Mouse (Mus musculus): ENCODE data around the gene Olfr279.

Gene Olfr279

DNA sequence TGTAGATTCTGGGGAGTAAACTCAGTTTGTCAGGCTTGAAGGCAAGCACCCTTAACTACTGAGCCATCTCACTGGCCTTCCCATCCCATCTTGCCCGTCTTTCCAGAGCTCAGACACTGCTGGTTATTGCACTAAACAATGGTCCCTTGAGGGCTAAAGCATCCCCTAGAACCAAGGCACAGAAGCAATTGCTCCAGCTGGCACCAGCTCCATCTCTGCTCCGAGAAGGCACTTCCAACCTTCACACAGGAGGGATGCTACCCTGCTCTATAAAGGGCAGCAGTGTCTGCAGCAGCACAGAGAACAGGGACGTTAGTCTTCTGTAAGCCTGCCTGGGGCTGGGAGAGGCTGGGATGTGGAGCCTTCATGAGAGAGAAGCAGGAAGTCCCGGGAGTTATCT, at the start of gene Olfr279:
TSS of gene Olfr279 (plus strand) at position 301 of the 400 bp plus-strand sequence.
- no peak for DNase-seq

DNA sequence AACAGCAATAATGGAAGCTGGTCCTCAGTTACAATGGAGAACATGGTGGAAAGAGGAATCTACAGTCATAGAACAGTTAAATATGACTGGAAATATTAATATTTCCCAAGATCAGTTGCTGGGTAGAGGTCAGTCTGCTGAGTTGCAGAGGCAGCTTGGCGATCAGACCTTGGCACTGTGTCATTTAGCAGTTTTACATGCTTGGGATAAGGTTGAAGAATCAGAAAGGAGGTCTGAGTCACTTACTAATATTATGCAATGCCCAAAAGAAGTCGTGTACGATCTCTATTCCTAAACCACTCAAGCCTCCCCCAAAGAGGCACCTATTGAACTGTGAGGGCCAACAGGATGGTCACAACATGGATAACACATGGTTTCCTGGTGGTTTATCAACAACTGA, 47.6 kb upstream of the Olfr279 start:
- no peak for DNase-seq

DNA sequence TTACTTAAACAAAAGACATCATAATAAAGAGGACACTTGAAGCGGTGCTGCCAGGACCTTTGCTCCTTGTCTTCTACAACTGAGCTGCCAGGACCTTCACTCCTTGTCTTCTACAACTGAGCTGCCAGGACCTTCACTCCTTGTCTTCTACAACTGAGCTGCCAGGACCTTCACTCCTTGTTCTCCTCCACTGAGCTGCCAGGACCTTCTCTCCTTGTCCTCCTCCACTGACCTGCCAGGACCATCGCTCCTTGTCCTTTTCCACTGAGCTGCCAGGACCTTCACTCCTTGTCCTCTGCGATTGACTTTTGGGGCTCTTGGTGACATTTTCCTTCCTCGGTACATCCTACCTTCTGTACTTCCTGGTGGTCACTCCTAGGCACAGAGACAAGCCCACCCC, 43.7 kb upstream of the Olfr279 start:
- no peak for DNase-seq

DNA sequence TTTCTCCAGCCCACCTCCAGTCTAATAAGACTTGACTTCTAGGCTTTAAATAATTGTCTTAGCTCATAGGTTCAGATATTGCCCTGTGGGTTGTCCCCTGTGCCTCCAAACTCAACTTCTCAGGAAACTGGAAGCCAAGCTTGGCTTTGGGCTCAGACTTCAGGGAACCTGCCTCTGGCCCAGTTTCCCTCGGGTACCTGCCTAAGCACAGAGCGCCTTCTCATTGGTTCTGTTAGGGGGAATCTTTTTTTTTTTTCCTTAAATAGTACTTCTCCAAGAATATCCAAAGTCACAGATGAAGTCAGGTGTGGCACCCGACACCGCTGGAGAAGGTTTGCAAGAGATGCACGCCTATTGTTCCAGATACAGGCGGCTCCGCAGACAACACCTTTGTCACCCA, 39.9 kb upstream of the Olfr279 start, which contains the start of gene Olfr281:
TSS of gene Olfr281 (plus strand) at position 301 of the 400 bp plus-strand sequence.
- DNase-seq, result no peak

DNA sequence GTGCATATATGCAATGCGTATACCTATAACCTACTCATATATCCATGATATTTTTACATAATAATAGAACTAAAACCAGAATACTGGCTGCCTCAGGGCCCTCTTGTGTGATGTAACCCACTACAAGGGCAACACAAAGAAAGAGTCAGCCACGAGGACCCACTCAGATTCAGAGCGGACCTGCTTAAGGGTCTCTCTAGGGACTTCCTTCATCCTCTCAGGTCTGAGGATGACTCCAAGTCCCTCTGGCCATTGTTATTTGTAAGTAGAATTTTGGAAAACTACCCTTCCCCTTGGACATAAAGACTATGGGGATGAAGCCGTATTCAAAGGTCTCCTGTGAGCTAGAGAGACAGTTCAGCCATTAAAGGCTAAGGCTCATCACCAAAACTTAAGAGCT, 22.6 kb upstream of the Olfr279 start, which contains the start of gene OR5BS1P:
TSS of gene OR5BS1P (plus strand) at position 301 of the 400 bp plus-strand sequence.
- DNase-seq, result no peak

DNA sequence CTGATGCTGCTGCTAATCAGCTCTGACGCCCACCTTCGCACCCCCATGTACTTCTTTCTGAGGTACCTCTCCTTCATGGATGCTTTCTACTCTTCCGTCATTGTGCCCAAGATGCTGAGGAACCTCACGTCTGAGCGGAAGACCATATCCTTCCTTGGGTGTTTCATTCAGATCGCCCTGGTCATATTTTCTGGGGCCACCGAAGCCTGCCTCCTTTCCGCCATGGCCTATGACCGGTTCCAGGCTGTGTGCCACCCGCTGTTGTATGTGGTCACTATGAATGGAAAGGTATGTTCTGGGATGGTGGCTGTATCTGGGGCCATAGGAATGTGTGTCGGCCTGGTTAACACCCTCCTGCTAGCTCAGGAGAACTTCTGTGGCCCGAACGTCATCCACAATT, 20.7 kb upstream of the Olfr279 start:
- no peak for DNase-seq

DNA sequence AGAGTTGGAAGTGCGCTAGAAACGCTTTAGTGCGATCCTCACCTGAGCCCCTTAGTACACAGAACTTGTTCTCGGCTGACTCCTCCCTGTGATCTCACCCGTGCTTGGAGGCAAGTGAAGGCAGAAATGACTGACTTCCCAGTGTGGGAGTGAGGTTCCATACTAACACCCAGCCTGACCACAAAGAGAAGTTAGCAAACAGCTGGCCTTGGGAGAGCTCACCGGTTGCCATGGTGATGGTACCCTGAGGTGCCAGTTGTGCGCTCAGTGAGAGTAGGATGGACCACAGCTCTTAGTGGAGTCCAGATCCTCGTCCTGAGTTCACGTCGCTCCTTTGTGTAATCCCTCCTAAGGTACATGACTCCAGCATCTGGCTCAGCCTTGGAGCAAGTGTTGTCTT, 17.2 kb upstream of the Olfr279 start:
- DNase-seq, result no peak

DNA sequence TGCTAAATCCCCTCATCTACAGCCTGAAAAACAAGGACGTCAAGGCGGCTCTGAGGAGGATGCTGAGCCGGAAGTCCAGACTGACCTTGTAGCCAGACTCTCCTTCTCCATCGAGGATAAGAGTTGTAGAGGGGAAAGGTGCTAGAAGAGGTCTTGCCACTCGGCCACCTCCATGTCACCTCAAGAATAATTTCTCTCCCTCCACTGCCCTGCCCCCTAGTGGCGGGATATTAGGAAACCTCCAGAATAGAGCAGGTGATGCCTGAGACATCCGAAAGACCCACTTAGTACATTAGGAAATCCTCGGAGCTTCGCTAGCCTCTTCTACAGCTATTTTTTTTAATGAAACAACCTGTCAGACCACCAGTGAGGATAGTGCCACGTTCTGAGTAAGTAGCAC, 16.8 kb upstream of the Olfr279 start:
- DNase-seq, result peak; percentile 63

DNA sequence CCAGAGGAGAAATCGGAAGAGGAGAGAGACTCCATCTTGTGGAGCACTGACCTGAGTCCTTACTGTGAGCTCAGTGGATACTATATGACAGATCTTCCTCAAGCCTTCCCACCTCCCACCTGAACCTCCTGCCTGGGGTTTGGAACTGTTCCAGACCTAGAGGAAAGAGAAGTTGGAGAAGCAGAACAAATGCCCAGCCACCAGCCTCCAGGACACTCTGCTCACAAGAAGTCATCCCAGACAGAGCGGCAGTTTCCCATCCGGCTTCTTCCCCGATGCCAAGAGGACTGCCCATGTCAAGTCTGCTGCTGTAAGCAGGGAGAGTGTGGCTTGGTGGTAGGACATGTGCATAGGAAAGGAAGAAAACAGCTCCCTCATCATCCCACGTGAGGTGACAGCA, 15.9 kb upstream of the Olfr279 start:
- DNase-seq, result no peak

DNA sequence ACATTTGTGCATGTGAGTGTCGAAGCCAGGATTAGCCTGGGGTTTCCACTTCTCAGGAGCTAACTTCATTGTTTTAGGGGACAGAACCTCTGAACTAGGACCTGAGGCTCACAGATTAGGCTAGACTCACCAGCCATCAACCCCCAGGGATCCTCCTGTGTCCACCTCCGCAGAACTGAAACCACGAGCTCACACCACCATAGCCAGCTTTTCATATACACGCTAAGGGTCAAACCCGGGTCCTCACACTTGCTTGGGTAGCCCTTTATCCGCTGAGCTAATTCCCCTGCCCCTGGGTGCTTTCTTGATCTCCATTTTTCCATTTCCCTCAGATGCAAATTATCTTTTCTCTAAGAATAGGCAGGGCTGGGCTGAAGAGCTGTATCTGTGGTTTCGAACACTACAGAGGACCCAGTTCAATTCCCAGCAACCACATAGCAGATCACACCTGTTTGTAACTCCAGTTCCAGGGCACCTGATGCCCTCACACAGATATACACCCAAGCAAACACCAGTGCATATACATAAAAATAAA, 12.6 kb upstream of the Olfr279 start:
- DNase-seq, result no peak

DNA sequence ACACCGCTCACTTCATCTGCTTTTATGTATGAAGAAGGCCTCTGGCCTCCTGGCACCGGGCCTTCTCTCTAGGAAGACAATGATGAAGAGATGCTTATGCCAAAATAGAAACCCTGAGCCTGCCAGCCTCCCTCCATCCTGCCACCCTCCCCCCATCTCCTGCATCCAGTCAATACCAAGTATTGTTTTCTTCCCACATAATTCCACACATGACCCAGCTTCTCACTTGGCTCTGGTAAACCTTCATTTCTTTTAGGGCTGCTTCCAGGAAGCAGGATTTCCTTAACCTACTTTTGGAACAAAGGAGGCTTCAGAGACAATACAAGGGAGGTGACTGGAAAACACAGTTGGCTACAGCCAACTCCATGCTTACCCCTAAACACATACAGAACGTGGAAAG, 9.5 kb upstream of the Olfr279 start, which contains the start of gene Lalba:
TSS of gene Lalba (minus strand) at position 21 of the 400 bp plus-strand sequence.
- no peak for DNase-seq

DNA sequence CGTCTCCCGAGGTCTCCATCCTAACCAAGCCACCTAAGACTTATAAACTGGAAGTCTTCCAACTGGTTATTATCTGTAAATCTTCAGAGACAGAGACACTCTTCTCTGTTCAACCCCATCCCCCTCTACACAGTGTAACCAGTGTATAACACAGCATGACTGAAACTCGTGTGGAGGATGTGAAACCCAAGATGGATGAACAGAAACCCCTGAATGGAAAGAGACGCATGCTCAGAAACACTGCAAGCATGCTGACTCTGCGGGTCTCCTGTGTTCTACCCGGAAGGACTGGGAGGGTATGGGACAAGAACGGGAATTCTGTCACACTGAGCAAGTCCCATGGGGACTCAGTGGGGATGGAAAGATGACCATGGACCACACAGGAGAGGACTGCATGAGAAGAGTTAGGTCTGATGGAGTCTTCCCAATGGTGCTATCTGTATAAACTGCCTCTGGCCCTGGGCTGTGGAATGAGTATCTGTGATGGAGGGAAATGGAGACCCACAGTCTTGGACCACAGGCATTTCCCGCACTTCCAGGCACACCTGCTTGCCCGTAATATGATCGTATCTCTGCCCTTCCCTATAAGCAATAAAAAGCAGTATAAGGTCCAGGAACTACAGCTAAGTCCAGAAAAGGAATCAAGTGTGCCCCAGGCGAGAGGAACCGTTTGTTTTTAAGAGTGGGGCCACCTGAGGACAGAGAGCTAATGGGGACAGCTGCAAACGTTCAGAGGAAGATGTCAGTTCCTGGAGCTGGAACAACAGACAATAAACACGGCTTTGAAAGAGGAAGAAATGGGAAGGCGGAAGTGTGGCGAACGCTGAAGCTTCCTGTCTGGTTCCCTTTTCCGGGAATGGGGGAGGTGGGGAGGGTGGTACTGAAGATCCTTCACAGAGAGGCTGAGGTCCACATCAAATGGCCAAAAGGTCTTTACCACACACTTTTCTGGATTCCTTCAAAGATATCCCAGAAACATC, 8.0 kb upstream of the Olfr279 start:
- no peak for DNase-seq

DNA sequence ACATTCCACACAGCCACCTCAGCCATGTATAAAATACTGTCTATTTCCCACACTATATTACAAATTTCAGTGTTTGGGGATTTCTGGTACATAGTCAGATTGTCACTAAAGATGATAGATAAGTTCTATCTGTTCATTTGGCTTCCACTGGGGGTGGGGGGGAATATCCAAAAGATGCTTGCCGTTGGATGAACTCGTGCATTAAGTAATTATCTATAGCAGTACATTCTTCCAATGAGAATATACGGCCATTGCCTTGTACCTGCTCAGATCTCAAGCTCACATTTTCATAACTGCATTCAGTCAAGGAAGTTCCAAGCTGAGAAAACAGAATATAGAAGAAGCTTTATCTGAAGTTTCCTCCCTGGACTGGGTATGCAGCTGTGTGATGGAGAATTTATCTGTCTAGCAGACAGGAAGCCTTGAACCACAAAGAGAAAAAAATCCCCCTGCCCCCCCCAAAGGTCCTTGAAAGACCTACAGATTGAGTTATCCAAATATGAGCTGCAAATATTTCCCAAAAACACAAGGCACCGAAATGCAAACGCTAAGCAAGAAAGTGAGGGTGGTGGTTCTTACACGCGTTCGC, 5.7 kb upstream of the Olfr279 start:
- peak; percentile 21 for DNase-seq

DNA sequence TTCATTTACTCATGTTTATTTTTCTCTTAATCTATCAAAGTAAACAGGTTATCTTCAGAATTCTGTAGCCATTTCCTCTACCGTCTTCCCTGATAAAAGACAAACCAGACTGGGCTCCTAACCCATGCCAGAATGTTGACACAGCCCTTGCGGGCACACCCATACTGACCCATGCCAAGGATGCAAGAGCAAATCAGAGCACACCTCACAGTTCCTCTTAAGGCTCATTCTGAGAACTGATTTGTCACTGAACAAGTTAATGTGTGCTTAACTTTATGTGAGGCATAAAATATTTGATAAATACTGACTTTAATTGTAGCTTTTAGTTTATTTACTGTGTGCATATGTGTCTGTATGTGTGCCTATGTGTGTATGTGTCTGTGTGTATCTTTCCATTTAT, 870 bp upstream of the Olfr279 start:
- no peak for DNase-seq

DNA sequence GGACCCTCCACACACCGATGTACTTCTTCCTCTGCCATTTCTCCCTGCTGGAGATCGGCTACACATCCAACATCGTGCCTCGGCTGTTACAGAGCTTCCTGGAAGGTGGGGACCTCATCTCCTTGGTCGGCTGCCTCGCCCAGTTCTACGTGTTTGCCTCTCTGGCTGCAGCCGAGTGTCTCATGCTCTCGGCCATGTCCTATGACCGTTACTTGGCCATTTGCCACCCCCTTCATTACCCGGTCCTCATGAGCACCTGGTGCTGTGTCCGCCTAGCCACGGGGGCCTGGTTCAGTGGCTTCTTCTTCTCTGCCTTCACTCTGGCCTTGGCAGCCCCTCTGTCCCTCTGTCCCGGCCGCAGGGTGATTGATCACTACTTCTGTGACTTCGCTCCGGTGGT, 5.4 kb downstream of the Olfr279 start:
- no peak for DNase-seq

DNA sequence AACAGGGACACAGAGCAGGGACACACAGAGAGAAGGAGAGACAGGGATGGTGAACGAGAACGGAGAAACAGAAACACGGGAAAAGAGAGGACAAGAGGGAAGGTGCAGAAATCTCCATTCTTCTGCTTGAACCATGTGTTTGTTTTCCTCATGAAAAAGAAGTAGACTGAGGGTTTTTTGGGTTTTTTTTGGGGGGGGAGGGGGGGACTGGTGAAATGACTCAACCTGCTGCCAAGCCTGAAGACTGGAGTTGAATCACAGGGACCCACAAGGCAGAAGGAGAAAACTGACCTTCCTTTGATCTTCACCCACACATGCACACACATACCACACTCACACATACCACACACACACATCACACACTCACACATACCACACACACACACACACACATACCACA, 11.1 kb downstream of the Olfr279 start:
- no peak for DNase-seq

DNA sequence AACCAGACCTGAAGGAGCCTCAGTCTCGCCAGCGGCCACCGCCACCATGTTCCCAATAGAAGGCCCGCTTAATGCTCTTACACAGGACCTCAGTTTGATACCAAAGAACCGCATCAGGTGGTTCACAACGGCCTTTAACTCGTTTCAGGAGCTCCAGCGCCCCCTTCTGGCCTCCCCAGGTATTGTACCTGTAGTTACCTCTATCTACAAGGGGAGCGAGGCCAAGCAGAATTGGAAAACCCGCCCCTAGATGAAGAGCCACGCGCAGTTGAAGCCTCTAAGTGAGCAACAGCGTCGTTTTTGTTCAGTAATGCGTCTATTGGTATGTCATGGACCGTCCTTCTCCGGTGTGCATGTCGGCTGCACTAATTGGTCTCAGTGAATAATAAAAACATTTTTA, 12.3 kb downstream of the Olfr279 start:
- peak; percentile 89 for DNase-seq

DNA sequence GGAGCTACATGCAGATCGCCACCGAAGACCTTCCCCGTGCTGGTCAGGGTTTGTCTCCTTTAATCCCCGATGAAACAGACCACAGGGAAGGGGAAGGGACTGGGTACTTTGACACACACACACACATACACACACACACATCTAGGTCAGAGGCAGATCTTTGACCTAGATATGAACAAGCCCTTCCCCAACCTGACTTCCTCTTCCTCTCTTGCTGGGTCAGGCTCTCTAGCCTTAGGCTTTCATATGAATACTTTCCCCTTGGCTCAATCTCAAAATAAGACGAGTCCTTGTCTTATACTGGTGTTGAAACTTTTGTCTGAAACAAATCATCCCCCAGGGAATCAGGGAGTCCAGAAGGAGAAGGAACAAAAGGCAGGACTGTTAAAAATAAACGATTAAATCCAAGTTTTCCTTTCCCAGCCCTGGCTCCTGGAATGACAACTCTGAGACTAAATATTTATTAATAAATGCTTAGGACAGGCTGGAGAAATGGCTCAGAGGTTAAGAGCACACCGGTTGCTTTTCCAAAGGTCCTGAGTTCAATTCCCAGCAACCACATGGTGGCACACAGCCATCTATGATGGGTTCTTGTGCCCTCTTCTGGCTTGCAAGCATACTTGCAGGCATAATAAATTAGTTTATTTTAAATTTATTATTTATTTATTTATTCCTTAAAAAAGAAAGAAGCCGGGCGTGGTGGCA, 14.2 kb downstream of the Olfr279 start:
- DNase-seq, result peak; percentile 56

DNA sequence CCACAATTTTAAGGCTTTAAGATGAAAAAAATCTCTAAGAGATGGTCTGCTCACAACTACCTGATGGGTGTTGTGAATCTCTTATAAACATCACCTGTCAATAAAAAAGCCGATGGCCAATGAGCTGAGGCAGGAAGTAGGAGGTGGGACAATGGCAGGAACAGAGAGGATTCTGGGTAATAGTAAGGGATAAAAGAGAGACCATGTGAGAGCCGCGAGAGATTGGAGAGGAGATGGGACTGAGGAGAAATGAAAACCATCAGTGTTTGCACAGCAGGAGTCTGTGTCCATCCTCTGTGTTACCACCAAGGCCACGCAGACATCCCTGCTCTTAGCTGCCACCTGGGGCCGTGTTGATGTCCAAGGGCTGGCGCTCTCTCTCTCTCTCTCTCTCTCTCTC, 15.1 kb downstream of the Olfr279 start:
- DNase-seq, result no peak

DNA sequence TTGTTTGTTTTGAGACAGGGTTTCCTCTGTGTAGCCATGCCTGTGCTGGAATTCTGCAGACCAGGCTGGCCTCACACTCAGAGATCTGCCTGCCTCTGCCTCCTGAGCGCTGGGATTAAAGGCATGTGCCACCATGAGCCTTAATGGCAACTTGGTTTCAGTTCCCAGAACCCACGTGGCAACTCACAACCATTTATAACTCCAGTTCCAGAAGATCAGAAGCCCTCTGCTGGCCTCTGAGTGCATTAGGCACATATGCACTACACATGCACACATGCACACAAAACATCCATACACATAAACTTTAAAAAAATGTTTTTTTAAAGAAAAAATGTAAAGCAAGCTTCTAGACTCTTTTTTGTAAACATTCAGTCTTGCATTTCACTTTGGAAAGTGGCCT, 17.2 kb downstream of the Olfr279 start:
- no peak for DNase-seq

DNA sequence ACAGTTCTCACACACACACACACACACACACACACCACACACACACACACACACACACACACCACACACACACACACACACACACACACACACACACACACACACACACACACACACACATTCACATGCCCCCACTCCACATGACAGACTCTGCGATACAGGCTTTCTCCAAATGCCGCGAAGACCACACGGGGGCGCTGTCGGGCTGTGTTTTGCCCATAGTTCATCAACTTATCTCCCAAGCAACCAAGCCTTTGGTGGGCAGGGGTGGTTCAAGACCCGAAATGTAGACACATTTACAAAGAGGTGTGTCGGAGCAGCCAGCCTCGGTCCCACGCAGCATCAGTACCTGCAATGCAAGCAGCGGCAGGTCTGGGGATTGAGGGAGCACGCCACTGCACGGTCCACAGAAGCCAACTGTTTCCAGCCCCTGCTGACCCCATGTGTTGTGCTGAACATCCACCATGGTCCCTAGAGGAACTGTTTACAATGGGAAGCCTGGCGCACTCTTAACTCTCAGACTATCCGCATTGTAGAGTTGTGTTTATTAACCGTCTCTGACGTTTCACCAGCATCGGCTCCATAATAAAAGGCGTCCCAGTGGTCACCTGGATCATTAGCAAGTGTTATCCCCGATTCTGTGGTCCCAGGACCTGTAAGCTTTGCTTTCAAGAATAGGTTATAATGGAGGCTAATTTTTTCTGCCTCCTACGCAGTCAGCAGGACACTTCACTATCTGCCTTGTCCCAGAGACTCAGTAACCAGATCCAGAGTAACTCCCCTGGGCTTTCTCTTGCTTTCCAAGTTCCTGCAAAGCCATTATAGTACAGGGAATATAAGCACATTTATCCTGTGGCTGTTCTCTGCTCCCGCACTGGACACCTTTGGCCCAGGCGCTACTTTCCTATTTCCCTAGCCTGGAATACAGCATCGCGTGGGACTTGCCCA, 18.5 kb downstream of the Olfr279 start:
- DNase-seq, result peak; percentile 90

DNA sequence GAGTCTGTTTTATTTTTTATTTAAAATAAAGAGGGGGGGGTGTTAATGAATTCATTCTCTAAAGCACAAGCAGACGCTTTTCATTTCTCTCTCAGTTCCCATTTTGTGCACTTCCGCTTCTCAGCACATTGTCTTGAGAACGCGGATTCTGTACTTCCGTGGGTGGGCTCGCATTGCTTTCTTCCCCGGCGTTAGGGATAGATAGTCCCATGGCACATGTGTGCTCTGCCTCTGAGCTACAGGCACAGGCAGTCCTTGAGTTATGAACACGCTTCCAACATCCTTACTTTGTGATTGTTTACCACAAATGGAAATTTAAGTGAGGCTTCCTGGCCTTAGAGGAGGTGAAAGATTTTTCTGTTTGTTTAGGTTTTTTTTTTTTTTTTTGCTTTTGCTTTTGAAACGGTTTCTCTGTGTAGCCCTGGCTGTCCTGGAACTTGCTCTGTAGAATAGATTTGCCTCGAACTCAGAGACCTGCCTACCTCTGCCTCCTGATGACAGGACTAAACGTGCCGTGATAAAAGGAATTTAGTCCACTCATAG, 19.3 kb downstream of the Olfr279 start:
- DNase-seq, result peak; percentile 70

All from thymus, postnatal 14 days (tissue).